Mouse (Mus musculus): ENCODE measurements around the gene Rnf123.

GRCm38 (mm10) chr9:108026584-108026983 is 56.6 kb downstream of the Rnf123 start:
- TF ChIP-seq POLR2A (IDR thresholded peaks at IDR 0.05; ENCODE audit: insufficient read depth, low read depth, low read length) (no peak), CTCF (IDR thresholded peaks at IDR 0.05; ENCODE audit: insufficient read depth, low read depth, low read length) (no peak)

All from olfactory bulb, adult 2 months (tissue).